Mouse (Mus musculus): ENCODE measurements around the gene Trdmt1.
"Not testable (repeated sequence)": the region's sequence is repeated elsewhere in the genome, so short reads cannot be mapped to it uniquely, and the experiment has no call there.

The Trdmt1 gene

DNA sequence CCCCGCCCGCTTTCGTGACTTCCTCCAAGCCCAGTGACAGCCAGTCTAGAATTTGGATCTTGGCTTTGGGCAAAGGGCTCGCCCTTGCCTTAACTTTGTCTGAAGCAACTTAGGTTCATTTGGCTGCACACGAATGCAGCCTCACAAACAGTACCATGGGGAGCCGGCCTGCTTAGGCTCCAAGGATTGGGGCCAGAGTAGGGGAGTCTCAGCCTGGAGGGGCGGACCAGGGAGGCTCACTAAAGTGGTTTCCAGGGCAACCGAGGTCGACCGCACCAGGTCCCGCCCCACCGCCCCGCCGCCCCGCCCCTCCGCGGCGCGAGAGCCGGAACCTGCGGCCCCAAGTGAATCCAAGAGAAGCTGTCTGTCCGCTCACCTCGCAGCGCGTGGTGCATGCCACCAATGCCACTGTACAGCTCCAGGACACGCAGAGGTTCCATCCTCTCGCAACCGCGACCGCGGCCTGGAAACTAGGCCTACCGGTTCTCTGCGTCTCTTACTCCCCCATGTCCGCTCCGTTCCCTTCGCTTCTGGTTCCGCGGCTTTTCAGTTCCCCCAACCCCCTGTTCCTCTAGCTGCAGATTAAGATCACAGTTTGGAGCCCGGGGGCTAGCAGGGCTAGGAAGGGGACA lies at the start of gene Trdmt1:
Trdmt1 (minus strand) TSS at position 476 of the 632 bp plus-strand sequence.
- peak; percentile 90 for DNase-seq

DNA sequence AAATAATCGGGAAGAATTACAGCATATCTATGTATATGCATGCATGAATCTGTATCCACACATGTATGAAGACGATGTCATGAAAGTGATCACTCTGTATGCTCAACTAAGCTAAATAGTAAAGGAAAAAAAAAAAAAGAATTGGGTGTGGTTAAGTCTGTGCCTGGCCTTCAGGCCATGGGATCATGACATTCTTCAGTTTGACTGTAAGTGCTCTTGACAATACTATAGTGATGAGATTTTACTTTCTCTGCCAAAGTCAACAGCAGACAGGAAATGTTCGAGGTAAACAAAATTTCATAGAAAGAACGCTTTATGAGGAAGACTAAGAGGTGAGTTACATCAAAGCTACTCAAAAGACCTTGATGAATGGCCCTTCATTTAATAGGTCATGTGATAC lies 48.9 kb upstream of the Trdmt1 start:
- DNase-seq, result no peak

DNA sequence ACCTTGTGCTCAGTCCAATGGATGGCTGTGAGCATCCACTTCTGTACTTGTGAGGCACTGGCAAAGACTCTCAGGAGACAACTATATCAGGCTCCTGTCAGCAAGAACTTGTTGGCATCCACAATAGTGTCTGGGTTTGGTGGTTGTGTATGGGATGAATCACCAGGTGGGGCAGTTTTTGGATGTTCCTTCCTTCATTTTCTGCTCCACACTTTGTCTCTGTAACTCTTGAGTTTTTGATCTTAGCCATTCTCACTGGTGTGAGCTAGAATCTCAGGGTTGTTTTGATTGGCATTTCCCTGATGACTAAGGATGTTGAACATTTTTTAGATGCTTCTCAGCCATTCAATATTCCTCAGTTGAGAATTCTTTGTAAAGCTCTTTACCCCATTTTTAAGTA lies 39.3 kb upstream of the Trdmt1 start:
- DNase-seq, result not testable (repeated sequence)

DNA sequence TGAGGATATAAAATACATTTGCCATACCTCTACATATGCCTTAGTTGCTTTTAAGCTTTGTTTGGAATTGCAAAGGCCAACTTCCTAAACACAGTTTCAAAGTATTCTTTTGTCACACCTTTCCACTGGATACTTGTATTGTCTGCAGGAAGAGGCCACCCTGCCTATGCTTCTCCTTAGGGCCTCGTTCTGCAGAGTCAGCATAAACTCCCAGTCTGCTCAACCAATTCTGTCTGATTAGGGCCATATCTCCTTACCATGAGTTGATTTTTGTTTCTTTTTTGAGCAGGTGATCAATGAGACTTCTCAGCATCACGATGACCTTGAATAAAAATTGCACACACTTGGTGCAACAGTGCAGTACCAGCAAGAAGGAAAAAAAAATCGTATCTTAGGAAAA lies 37.7 kb upstream of the Trdmt1 start:
- DNase-seq, result no peak

DNA sequence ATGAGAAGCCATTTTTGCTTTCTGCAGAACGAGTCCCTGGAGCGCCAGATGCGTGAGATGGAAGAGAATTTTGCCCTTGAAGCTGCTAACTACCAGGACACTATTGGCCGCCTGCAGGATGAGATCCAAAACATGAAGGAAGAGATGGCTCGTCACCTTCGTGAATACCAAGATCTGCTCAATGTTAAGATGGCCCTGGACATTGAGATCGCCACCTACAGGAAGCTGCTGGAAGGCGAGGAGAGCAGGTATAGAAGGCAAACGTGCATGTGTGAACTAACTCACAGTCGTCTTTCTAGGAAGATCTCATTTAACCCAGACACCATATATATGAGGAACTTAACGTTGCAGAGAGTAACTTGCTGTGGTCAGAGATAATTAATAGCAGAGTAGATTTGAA lies 35.5 kb upstream of the Trdmt1 start:
- peak; percentile 42 for DNase-seq

DNA sequence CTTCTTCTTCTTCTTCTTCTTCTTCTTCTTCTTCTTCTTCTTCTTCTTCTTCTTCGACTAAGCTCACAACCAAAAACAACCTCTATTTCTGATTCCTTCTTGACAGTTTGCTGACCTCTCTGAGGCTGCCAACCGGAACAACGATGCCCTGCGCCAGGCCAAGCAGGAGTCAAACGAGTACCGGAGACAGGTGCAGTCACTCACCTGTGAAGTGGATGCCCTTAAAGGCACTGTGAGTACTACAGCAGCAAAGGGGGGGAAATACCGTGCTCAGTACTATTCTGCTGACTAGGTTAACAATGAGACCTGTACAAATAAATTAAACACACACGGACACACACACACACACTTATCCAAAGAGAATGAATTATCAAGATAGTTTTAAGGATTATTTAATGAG lies 34.8 kb upstream of the Trdmt1 start:
- no peak for DNase-seq

DNA sequence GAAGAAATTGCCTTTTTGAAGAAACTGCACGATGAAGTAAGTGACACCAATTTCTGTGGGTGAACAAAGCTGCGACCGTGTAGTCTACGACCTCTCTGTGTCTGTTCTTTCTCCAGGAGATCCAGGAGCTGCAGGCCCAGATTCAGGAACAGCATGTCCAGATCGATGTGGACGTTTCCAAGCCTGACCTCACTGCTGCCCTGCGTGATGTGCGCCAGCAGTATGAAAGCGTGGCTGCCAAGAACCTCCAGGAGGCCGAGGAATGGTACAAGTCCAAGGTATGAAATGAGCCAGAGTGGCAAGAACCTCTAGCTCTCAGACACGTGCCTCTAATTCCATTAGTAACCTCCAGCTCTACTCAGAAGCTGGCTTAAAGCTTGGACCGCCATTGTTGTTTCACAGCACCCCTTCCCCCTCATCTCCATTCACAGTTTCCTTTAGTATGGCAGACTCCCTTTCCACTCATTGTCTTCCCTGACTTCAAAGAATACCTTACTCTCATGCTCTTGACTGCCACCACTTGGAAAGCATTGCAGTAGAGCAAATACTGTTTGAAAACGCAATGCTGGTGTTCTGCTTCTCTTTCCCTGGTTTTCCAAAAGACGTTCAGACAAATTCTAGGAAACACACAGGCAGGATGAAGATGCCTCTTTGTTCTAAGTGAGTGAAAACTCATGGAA lies 34.1 kb upstream of the Trdmt1 start:
- peak; percentile 15 for DNase-seq

DNA sequence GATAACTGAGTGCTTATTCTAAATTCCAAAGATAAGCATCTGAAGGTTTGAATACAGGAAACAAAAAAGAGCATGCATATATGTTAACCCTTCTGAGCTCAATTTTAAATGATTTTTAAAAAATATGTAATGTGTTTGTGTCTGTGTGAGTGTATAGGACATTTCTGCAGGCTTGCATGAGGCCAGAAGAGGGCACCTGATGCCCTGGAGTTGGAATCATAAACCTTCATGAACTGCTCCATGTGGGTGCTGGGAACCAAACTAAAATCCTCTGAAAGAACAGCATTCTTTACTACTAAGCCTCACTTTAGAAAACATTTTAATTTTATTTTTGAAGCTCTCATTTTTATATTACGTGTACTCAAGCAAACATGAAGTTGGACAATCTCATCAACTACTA lies 32.9 kb upstream of the Trdmt1 start:
- no peak for DNase-seq

DNA sequence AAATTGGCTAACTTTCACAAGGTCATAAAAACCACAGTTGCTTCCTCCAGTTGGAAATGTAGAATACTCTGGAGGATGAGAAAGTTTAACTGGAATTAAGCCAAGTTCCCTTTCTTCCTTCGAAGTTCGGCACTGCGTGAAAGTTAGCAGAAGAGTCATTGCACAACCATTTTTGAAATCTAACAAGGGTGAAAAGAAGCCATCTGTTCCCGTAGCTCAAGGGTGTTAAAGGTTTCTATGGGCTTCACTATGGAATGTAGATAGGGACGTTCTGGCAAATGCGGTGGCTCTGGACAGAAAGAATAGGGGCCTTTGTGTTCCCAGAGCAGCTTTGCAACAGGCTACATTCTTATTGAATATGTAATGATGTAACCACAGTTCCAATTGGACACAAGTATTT lies 31.5 kb upstream of the Trdmt1 start:
- DNase-seq, result peak; percentile 3

DNA sequence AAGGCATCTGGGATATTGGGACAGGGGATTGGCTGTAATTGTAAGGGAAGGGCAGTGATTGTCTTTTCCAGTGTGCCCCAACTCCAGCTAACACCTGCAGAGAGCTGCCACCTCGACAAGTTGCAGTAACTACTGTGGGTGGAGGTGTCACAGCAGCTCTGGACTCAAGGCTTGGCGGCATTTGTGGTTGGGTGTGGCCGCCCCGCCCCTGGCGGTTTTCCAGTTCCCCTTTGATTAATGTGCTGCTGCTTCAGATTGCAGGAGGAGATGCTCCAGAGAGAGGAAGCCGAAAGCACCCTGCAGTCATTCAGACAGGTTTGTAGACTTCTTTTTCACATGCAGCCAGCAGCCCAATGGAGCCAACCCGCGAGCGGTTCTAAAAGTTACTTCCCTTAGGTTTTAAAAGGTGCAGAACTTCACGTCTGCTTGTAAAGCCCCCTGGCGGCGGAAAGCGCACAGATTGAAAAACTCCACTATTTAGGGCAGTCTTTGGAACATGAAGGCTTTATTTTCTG lies 30.9 kb upstream of the Trdmt1 start:
- peak; percentile 89 for DNase-seq

DNA sequence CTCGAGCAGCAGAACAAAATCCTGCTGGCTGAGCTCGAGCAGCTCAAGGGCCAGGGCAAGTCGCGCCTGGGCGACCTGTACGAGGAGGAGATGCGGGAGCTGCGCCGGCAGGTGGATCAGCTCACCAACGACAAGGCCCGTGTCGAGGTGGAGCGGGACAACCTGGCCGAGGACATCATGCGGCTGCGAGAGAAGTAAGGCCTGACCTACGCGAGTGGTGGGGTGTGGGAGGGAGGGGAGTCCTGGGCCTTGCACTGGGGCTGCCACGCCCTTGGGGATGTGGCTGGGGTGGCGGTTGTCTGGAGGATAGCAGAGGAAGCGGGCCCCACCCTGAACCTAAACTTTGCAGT lies 30.3 kb upstream of the Trdmt1 start:
- peak; percentile 79 for DNase-seq

DNA sequence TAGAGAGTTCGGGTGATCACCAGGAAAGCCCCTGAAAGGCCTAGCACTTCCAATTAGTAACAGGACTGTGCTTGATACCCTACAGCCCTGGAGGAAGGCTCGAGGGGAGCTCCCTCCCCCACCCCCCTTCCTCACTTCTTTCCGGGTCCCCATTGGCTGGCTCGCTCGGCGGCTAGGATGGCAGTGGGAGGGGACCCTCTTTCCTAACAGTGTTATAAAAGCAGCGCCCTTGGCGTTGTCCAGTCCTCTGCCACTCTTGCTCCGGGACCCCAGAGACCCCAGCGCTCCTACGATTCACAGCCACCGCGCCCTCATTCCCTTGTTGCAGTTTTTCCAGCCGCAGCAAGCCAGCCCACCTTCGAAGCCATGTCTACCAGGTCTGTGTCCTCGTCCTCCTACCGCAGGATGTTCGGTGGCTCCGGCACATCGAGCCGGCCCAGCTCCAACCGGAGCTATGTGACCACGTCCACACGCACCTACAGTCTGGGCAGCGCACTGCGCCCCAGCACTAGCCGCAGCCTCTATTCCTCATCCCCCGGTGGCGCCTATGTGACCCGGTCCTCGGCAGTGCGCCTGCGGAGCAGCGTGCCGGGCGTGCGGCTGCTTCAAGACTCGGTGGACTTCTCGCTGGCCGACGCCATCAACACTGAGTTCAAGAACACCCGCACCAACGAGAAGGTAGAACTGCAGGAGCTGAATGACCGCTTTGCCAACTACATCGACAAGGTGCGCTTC lies 29.8 kb upstream of the Trdmt1 start:
- peak; percentile 94 for DNase-seq

DNA sequence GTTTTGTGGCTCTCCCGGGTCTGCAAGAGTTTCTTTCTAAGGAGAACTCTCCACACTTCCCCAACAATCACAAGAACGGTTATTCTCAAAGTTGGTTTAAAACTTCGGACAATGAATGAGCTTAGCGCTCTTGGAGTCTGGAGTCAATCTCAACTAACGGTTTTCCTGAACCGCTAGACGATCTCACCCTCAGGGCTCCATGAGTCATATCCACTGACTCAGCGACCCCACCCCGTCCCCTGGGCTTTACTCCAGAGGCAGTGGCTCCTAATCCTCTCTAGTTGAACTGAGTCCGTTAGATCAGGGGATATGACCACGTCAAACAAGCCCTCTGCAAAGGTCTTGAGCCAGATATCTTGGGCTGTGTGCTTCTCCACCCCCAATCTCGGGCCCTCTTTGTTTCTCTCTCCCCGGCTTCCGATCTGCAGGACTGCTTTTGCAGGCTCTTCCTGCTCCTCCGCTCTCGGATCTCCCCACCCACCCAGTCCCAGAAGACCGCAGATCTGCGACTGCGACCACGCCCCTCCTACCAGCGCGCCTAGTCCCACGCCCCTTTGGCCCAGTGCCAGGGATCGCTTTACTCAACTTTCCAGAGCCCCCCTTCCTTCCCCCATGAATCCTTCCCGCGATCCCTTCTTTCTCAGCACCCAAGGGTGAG lies 29.1 kb upstream of the Trdmt1 start, which contains the start of gene Vim:
Vim (plus strand) TSS at position 520 of the 658 bp plus-strand sequence.
- peak; percentile 94 for DNase-seq

DNA sequence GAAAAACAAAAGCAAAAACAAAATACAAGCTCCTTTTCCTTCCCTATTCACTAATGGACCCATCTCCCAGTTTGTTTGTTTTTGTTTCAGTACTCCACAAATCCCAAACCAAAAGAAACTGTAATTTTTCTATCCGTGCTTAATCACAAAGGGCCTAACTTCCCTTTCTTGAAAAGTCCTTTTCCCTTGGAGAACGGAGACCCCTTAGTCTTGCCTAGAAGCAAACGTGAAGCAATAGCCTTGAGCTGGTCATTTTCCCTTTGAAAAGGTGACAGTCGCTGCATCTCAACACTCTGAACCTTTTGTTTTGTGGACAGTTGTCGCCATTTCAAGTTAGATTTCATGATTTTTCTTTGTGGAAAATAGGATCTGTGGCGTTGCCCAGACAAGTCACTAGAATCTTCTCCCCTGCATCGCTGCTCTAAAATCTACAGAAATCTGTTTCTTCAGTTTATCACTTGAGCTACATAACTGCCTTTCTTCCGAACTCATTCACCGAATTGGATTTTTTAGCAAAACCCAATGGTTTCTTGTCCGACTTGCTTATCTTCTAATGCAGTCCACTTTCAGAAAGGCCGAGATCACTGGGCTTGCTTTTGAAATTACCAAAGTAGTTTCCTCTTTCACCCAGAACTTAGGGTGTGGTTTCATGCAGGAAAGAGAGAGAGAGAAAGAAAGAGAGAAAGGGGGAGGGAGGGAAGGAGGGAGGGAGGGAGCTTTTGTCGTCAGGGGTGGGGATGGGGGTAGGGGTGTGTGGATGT lies 28.4 kb upstream of the Trdmt1 start:
- no peak for DNase-seq

DNA sequence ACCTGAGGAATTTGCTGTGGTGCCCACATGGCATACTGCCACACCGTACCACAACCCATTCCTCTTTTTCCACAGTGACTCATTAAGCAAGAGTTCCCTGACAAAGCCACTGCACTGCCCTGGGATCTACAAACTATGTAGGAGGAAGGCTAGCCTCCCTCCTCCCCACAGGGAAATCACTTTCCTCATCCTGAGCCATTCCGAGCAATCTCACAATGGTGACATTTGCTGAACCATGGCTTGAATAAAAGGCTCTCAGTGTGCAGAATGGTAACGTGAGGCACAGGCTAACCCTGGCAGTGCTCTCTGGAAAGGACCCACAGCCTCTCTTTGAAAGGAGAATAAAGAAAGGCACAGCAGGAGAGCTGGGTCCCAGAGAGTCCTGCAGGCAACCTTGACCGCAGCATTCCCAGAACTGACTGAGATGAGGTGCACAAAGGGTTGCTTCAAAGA lies 27.7 kb upstream of the Trdmt1 start:
- DNase-seq, result peak; percentile 14

DNA sequence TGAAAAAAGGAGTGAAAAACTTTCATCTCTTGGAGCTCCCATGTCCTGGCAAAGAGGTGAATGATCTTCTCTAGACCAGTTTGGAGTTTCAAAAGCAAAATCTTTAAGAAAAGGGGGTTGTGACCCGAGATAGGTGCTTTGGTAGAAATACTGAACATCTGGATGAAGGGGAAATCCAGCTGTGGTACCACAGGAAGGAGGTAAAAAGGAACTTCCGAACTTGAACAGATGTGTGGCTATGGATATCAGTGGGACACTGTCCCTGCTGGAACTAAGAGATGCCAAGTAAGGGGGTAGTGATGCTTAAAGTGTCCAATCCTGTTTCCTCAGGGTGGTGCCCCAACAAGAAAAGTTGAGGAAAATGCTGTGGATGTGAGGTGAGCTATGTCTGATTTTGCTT lies 25.7 kb upstream of the Trdmt1 start:
- no peak for DNase-seq

DNA sequence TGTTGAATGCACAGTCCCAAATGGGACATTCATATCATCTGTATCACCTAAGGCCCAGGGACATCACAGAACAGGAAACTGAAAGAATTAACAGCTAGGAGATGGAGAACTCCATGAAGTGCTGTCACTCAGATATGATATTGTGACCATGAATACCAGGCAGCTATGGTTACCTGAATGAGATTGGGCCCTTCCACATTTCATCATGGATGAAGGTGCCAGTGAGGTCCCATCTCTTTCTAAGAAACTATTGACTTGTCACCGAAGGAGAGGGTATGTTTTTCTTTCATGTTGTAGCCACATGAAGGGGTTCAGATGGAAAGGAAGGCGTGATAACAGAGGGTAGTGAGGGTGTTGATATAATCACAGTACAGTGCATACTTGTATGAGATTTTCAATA lies 15.9 kb upstream of the Trdmt1 start:
- DNase-seq, result no peak

DNA sequence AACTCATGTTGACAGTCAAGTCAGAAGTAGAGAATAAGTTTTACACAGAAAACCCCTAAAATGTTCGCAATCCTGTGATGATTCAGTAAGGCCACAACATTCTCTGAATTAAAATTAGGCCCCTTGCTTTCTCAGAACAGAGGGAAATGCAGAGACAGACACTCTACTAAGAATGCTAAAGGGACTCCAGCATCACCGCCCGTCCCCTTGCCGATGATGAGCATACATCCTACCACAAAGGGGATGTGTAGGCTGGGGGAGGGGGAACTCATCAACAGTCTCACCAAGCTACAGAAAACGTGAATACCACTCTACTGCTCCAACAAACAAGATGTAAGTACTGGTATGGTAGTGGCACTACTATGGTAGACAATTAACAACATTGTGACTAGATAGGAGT lies 15.3 kb upstream of the Trdmt1 start:
- DNase-seq, result no peak

DNA sequence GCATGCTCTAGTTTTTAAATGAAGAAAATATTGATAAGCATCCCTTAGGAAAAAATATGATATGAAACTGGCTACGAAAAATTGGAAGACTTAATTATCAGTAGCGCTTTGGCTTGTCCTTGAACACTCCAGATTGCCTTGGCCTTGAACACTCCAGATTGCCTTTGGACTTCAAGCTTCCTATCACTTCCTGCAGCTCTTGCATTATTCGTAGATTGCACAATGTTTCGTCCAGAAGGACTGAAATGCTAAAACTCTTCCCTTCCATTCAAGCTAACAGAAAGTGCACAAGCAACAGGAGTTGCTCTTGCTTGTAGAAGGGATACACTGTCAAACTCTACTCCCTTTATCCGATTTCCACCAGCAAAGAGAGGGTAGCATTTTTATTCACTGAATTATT lies 14.8 kb upstream of the Trdmt1 start:
- DNase-seq, result no peak

DNA sequence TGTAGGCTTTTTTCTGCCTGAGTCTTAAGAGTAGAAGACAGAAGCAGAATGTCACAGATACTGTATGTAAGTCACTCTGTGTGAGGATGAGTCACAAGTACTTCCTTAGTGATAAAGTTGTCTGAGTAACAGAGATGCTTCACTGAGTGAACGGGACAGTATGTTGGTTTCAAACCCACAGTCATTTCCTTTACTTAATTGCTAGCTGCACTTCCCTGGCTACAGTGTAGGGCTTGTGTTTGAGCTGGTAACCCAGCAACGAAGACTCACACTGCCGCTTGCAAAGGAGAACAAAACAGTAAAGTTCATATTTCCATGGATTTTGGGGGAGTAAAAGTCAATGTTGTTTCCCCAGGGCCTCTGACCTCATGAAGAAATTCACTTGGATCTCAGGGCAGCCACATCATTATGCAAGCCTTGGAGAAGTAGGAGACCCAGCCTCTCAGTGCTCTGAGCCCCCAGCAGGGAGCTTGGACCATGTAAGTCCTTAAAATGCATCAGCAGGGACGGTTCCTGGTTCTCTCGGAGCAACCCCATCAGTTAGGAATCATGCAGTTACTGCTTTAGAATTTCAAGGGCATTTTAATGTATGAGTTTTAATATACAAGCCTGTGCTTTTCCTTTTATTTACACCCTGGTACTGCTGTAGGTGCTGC lies 14.3 kb upstream of the Trdmt1 start:
- peak; percentile 64 for DNase-seq

DNA sequence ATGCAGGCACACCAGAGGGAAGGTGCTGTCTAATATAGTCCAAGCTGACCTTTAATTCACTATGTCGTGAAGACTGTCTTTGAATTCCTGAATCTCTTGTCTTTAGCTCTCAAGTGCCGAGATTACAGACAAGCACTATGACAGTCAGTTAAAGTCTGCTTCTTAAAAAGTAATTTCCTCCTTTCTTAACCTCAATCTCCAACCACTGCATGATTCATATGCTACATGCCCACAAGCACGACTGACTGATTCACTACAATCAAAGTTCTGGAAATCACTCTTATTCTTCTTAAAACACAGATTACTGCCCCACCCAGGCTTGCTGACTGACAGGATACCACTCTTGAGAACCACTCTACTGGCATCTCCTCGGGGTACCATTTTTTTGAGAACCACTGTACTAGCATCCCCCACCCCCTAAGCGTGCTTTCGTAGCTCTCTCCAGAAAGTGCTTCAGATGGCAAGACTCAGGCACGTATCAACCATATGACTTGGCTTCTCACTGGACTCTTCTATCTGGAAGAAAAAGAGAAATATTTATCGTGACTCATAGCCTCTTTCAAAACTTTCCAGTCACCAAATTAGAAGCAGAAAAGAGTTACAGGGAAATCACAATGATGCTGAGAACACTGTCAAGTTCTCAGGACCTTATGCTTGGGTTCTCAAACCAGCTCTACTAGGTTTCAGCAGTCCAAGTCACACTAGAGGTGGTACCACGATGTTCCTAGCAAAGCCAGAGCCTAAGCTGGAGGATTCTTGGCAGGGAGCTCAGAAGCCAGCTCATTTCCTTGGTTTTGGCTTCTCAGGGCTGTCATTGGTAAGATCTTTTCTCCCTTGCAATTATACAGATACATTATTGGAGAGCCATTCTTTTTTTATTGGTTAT lies 12.9 kb upstream of the Trdmt1 start:
- DNase-seq, result no peak
